Mouse (Mus musculus): ENCODE measurements around the gene Slc9a1. TPM values are rescaled to one million over a fixed set of nuclear protein-coding genes. Genes with fewer than 3 reads are reported as not detected.

Slc9a1 gene
- polyA plus RNA-seq (2015; fragmentation: Nextera tagmentation; extraction: Ambion mirVana): 5.8 and 6.5 TPM in 2 replicates

DNA sequence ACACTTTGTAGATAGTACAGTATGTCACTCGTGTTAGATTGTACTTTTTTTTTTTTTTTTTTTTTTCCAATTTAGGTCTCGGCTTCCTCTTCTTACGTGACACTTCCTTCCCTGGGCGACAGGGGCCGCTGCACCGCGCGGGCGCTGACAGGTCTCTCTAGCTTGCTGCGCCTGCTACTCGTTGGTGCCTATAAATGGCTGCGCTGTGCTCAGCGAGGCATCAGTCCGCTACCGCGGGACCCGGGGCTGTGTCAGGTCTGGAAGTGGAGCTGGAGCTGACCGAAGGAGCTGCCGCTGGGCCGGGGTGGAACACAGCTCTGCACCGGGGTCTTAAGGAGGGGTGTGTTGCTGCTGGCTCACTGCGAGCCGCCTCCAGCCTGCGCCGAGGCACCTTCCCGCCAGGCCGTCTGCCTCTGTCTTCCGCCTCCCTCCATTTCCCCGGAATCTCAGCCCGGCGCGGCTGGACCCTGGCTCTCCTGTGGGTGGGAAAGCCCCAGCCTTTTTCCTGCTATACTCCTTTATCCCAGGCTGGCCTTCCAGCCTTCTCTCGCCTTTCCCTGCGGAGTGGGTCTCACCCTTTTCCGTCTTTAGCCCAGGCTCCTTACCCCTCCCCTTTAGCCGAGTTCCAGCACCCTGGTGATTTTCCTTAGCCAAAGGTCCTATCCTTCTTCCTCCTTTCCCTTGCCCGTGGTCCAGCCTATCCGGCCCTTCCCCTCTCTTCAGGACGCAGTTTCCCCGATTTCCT, at the start of gene Slc9a1:
Gene Slc9a1, plus strand, starts transcription at position 154 of the 745 bp plus-strand sequence.

DNA sequence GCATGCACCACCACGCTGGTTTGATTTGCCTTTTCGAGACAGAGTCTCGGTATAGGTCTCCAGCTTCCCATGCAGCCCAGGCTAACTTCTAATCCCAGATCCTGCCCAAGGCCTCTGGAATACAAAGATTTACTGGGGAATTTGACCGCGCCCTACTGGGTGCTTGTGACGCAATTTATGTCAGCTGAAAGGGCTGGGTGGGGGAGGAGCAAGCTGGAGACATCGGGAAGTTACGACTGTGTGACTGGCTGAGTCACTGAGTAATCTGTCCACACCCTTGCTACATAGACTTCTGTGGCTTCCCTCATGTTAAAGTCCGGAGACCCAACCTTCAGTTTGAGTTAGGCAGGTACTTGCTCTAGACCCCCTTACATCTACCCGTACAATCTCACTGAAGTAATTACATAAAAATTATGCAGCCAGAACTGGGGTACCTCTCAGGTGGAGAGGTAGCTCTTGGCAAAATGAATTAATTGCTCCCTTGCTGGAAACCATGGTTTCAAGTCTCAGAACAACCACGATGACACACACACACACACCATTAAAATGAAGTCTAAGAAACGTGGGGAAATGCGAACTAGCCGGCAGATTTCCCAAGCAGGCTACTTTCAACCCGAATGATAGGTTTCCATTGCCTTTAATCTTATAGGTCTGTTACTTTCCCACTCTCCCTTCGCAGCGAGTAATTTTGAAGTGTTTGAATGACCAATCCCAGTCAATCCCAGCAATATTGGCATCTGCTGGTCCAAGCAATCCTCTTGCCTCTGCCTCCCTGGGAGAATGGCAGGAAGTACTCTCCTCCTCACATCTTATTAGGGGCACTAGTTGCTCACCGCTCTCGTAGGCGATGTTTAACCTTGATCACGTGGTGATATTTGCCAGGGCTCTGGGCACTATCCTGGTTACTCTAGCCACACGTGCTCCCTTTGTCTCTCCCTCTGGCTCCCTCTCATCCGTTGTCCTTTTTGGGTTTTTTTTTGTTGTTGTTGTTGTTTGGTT, 15.8 kb upstream of the Slc9a1 start, which contains the start of gene Wdtc1:
Gene Wdtc1, minus strand, starts transcription at position 115 of the 999 bp plus-strand sequence.

Small RNA genes lying within 50 kb of the gene (microRNA-seq; reads per million reads assigned to microRNA genes)
- gene Mir5122: not detected

Other genes starting within 250 kb of the Slc9a1 start
- gene Wasf2, start 239.2 kb upstream of the Slc9a1 start, polyA plus RNA-seq (2015; fragmentation: Nextera tagmentation; extraction: Ambion mirVana): 77.2 and 82.2 TPM in 2 replicates
- gene Cd164l2, start 157.6 kb upstream of the Slc9a1 start, polyA plus RNA-seq (2015; fragmentation: Nextera tagmentation; extraction: Ambion mirVana): 0.72 and 0.94 TPM in 2 replicates
- 0.30 and 0.36 TPM in 2 replicates for gene Gpr3, start 157.2 kb upstream of the Slc9a1 start, polyA plus RNA-seq (2015; fragmentation: Nextera tagmentation; extraction: Ambion mirVana)
- 11.5 and 13.7 TPM in 2 replicates for gene Map3k6, start 128.9 kb upstream of the Slc9a1 start, polyA plus RNA-seq (2015; fragmentation: Nextera tagmentation; extraction: Ambion mirVana)
- gene Sytl1, start 106.6 kb upstream of the Slc9a1 start, polyA plus RNA-seq (2015; fragmentation: Nextera tagmentation; extraction: Ambion mirVana): 27.1 and 28.4 TPM in 2 replicates
- 62.5 and 67.5 TPM in 2 replicates for gene Tmem222, start 91.9 kb upstream of the Slc9a1 start, polyA plus RNA-seq (2015; fragmentation: Nextera tagmentation; extraction: Ambion mirVana)
- 10.6 and 11.6 TPM in 2 replicates for gene Wdtc1, start 16.2 kb upstream of the Slc9a1 start, polyA plus RNA-seq (2015; fragmentation: Nextera tagmentation; extraction: Ambion mirVana)
- 54.5 and 66.4 TPM in 2 replicates for gene Tent5b, start 110.4 kb downstream of the Slc9a1 start, polyA plus RNA-seq (2015; fragmentation: Nextera tagmentation; extraction: Ambion mirVana)
- 13.2 and 14.5 TPM in 2 replicates for gene Trnp1, start 128.8 kb downstream of the Slc9a1 start, polyA plus RNA-seq (2015; fragmentation: Nextera tagmentation; extraction: Ambion mirVana)
- gene Kdf1, start 149.3 kb downstream of the Slc9a1 start, polyA plus RNA-seq (2015; fragmentation: Nextera tagmentation; extraction: Ambion mirVana): 12.9 and 13.5 TPM in 2 replicates
- 141 and 148 TPM in 2 replicates for gene Nudc, start 176.3 kb downstream of the Slc9a1 start, polyA plus RNA-seq (2015; fragmentation: Nextera tagmentation; extraction: Ambion mirVana)
- gene Nr0b2, start 183.7 kb downstream of the Slc9a1 start, polyA plus RNA-seq (2015; fragmentation: Nextera tagmentation; extraction: Ambion mirVana): not detected in 2 replicates
- gene Gpatch3, start 205.0 kb downstream of the Slc9a1 start, polyA plus RNA-seq (2015; fragmentation: Nextera tagmentation; extraction: Ambion mirVana): 3.8 and 4.1 TPM in 2 replicates
- 10.7 and 10.8 TPM in 2 replicates for gene Gpn2, start 214.7 kb downstream of the Slc9a1 start, polyA plus RNA-seq (2015; fragmentation: Nextera tagmentation; extraction: Ambion mirVana)
- gene Sfn, start 232.5 kb downstream of the Slc9a1 start, polyA plus RNA-seq (2015; fragmentation: Nextera tagmentation; extraction: Ambion mirVana): 321 and 361 TPM in 2 replicates